Mouse (Mus musculus) ES-E14 (cell line): ENCODE results near the gene Mcpt4.

Experiments used
- CHD2 ChIP-seq: IDR thresholded peaks from 2 replicates; pipeline ENCODE4 v1.6.1; 2014; ENCODE audit warnings: mild to moderate bottlenecking, low read depth, low read length, inconsistent platforms
- HCFC1 ChIP-seq: IDR thresholded peaks from 2 replicates; pipeline ENCODE4 v1.6.1; 2012; ENCODE audit warnings: low read length, inconsistent platforms, borderline replicate concordance; ENCODE audit not compliant: insufficient read depth
- MAFK ChIP-seq: IDR thresholded peaks from 2 replicates; pipeline ENCODE4 v1.6.1; 2014; ENCODE audit warnings: mild to moderate bottlenecking, low read depth, low read length, inconsistent platforms; ENCODE audit not compliant: insufficient read depth
- ZC3H11A ChIP-seq: IDR thresholded peaks from 2 replicates; pipeline ENCODE4 v1.6.1; 2012; ENCODE audit warnings: low read depth, mild to moderate bottlenecking, inconsistent platforms, low read length, borderline replicate concordance
- ZNF384 ChIP-seq: IDR thresholded peaks from 2 replicates; pipeline ENCODE4 v1.6.1; 2012; ENCODE audit warnings: low read depth, low read length, inconsistent platforms

- TF ChIP-seq ZC3H11A (no peak), ZNF384 (no peak), HCFC1 (no peak), CHD2 (no peak), MAFK (no peak)
These were observed 23.1 kb upstream of the Mcpt4 start, which contains the start of gene Mcpt8 for GRCm38 (mm10) chr14:56085167-56085566.
